Mouse (Mus musculus): ENCODE results near the gene Glt1d1. TPM values are rescaled to one million over a fixed set of nuclear protein-coding genes. Genes with fewer than 3 reads are reported as not detected.

Glt1d1 gene
- polyA plus RNA-seq (2012; rRNA removed): 13.8 and 16.0 TPM in 2 replicates

DNA sequence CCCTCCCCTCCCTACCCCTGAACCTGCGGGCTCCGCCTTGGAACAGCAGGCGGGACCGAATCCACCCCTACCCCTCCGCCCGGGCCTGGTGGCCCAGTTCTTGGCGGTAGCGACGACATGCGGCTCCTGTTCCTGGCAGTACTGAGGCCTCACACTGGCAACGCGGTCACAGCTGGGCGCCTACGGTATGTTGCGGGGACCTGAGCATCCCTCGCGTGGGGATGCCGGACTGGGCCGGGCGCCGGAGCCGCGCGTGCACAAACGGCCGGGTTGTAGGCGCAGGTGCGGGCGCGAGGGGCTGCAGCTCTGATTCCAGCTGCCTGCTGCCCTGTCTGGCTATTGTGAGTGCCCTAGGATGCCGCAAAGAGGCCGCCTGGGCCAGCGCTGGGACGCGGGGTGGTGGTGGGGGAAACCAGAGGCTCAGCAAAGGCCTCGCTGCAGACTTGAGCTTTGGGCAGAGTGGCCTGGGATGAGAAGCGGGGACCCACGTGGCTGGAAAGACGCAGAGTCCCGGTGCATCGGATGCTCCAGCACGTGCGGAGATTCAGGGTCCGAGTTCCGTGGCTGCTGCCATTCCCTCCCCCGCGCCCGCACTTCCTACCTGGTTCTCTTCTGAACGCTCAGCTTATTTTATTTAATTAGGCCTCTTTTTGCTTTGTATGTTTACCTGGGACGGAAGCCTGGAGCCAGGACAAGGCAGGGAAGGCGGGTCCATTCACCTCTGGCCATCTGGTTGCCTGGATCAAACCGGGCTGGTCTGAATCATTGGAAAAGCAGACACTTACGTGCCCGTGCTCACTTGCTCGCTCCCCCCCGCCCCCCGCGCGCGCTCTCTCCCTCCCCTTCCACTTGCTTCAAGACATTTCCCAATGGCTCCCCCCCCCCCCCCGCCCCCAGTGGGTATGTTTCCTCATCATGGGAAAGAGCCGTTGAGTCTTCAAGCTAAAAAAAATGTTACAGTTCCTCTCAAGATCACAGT, at the start of gene Glt1d1, which contains the start of gene Slc15a4:
Gene Glt1d1, plus strand, starts transcription at position 96 of the 979 bp plus-strand sequence.
Gene Slc15a4, minus strand, starts transcription at position 731 of the 979 bp plus-strand sequence.
- TF ChIP-seq POLR2A (IDR thresholded peaks at IDR 0.05; ENCODE audit: borderline replicate concordance, insufficient read depth, low read length) (peak; percentile 30; the same call in 1 of the 2 replicates), CTCF (IDR thresholded peaks at IDR 0.05; ENCODE audit: borderline replicate concordance, insufficient read depth, low read depth, low read length) (no peak)
- WGBS: under 1% methylated on average over 62 of the region's 62 CpGs
- Histone ChIP-seq H3K4me3 (replicated peaks; ENCODE audit: insufficient read depth, low read depth, low read length) (peak within 1 kb of the TSS; percentile 64), H3K4me1 (ENCODE audit: control insufficient read depth, insufficient read depth, low read length) (peaks cover 3% of the 10 kb centered on the region; the same call in 1 of the 2 replicates), H3K27ac (ENCODE audit: insufficient read depth, low read length) (peak within 1 kb of the TSS; percentile 9), H3K27me3 (ENCODE audit: control insufficient read depth, insufficient read depth, low read length) (no peaks in the 10 kb centered on the region)
- peak; percentile 71 to 72 for DNase-seq

DNA sequence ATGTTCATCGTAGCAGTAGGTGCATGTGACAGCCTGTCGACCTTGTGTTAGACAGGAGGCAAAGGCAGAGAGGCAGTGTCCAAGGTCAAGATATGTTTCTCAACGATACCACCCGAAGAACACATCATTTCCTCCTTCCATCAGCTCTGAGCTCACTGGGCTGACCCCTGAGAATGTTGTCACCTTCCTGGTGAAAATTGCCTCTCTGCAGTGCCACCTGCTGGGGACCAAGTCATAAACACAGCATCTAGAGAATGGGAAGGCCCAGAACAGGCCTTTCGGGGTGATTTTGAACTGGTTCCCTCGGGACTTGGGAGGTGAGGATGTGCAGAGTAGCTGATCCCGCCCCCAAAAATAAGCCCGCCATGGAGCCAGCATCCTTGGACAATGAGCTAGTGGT, 48.4 kb upstream of the Glt1d1 start:
- Histone ChIP-seq H3K27ac (ENCODE audit: insufficient read depth, low read length) (no peak overlapping the region), H3K4me3 (replicated peaks; ENCODE audit: insufficient read depth, low read depth, low read length) (no peak overlapping the region), H3K27me3 (ENCODE audit: control insufficient read depth, insufficient read depth, low read length) (no peaks in the 10 kb centered on the region), H3K4me1 (ENCODE audit: control insufficient read depth, insufficient read depth, low read length) (no peaks in the 10 kb centered on the region)
- no peak for TF ChIP-seq POLR2A (IDR thresholded peaks at IDR 0.05; ENCODE audit: borderline replicate concordance, insufficient read depth, low read length)
- TF ChIP-seq CTCF (IDR thresholded peaks at IDR 0.05; ENCODE audit: borderline replicate concordance, insufficient read depth, low read depth, low read length): peak; percentile 24; the same call in 1 of the 2 replicates
- peak in 1 of 2 experiments; percentile 22 for DNase-seq
- WGBS: 88% methylated on average over 8 of the region's 8 CpGs

- Histone ChIP-seq H3K27me3 (ENCODE audit: control insufficient read depth, insufficient read depth, low read length) (no peaks in the 10 kb centered on the region), H3K4me1 (ENCODE audit: control insufficient read depth, insufficient read depth, low read length) (no peaks in the 10 kb centered on the region), H3K4me3 (replicated peaks; ENCODE audit: insufficient read depth, low read depth, low read length) (no peak overlapping the region), H3K27ac (ENCODE audit: insufficient read depth, low read length) (no peak overlapping the region)
- WGBS: 53% methylated on average over 6 of the region's 6 CpGs
- TF ChIP-seq CTCF (IDR thresholded peaks at IDR 0.05; ENCODE audit: borderline replicate concordance, insufficient read depth, low read depth, low read length): no peak
- no peak for TF ChIP-seq POLR2A (IDR thresholded peaks at IDR 0.05; ENCODE audit: borderline replicate concordance, insufficient read depth, low read length)
- no peak for DNase-seq
Measured at GRCm38 (mm10) chr5:127587854-127588253, 44.2 kb upstream of the Glt1d1 start.

DNA sequence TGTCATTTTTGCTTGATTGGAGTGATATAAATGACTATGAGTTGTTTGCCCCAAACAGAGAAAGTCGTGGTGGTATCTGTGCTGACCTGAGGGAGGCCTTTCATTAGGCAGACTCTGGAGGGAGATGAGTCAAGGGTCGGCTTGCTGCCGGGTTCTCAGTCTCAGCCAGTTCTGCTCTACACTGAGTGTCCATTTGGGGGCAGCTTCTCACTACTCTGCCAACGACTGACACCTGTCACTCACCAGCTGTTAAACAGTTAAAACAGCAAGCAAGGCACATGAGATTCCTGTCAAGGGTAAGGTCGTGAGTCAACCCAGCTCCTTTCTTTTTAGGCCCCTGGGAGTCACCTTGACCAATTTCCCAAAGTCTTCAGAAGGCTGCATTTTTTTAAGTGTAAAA, 39.7 kb upstream of the Glt1d1 start:
- Histone ChIP-seq H3K4me1 (ENCODE audit: control insufficient read depth, insufficient read depth, low read length) (no peaks in the 10 kb centered on the region), H3K27me3 (ENCODE audit: control insufficient read depth, insufficient read depth, low read length) (no peaks in the 10 kb centered on the region), H3K27ac (ENCODE audit: insufficient read depth, low read length) (no peak overlapping the region), H3K4me3 (replicated peaks; ENCODE audit: insufficient read depth, low read depth, low read length) (no peak overlapping the region)
- WGBS: 50% methylated on average over 5 of the region's 5 CpGs
- no peak for DNase-seq
- TF ChIP-seq POLR2A (IDR thresholded peaks at IDR 0.05; ENCODE audit: borderline replicate concordance, insufficient read depth, low read length) (no peak), CTCF (IDR thresholded peaks at IDR 0.05; ENCODE audit: borderline replicate concordance, insufficient read depth, low read depth, low read length) (no peak)

- Histone ChIP-seq H3K4me1 (ENCODE audit: control insufficient read depth, insufficient read depth, low read length) (peaks cover 4% of the 10 kb centered on the region), H3K4me3 (replicated peaks; ENCODE audit: insufficient read depth, low read depth, low read length) (no peak overlapping the region), H3K27ac (ENCODE audit: insufficient read depth, low read length) (no peak overlapping the region), H3K27me3 (ENCODE audit: control insufficient read depth, insufficient read depth, low read length) (no peaks in the 10 kb centered on the region)
- no peak for DNase-seq
- WGBS: 74% methylated on average over 6 of the region's 6 CpGs
- TF ChIP-seq CTCF (IDR thresholded peaks at IDR 0.05; ENCODE audit: borderline replicate concordance, insufficient read depth, low read depth, low read length) (peak; percentile 45), POLR2A (IDR thresholded peaks at IDR 0.05; ENCODE audit: borderline replicate concordance, insufficient read depth, low read length) (no peak)
Measured at GRCm38 (mm10) chr5:127592854-127593253, 39.2 kb upstream of the Glt1d1 start.

DNA sequence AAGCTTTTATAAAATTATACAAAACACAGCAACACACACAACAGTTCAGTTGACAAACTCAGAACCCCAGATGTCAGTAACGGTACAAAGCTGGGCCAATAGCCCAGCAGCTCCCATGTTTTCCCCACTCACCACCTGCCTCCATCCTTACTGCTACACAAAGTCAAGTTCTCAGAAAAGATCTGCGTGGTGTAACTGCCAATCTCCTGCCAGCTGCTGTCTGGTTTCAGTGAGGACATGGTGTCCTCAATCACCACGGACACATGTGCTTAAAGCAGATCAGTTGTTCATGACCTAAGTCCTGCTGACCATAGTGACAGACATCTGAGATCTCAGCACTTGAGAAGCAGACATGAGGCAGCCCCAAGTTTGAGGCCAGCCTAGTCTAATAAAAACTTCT, 36.4 kb upstream of the Glt1d1 start:
- DNase-seq: no peak
- peaks cover 14% of the 10 kb centered on the region for H3K4me1 ChIP-seq (ENCODE audit: control insufficient read depth, insufficient read depth, low read length)
- no peaks in the 10 kb centered on the region for H3K27me3 ChIP-seq (ENCODE audit: control insufficient read depth, insufficient read depth, low read length)
- 53% methylated on average over 3 of the region's 3 CpGs for WGBS
- H3K27ac ChIP-seq (ENCODE audit: insufficient read depth, low read length): no peak overlapping the region
- H3K4me3 ChIP-seq (replicated peaks; ENCODE audit: insufficient read depth, low read depth, low read length): no peak overlapping the region
- no peak for TF ChIP-seq CTCF (IDR thresholded peaks at IDR 0.05; ENCODE audit: borderline replicate concordance, insufficient read depth, low read depth, low read length)
- no peak for TF ChIP-seq POLR2A (IDR thresholded peaks at IDR 0.05; ENCODE audit: borderline replicate concordance, insufficient read depth, low read length)

GRCm38 (mm10) chr5:127596862-127597261, 35.2 kb upstream of the Glt1d1 start:
- no peak for TF ChIP-seq POLR2A (IDR thresholded peaks at IDR 0.05; ENCODE audit: borderline replicate concordance, insufficient read depth, low read length)
- TF ChIP-seq CTCF (IDR thresholded peaks at IDR 0.05; ENCODE audit: borderline replicate concordance, insufficient read depth, low read depth, low read length): no peak
- WGBS: 77% methylated on average over 7 of the region's 7 CpGs
- Histone ChIP-seq H3K4me3 (replicated peaks; ENCODE audit: insufficient read depth, low read depth, low read length) (no peak overlapping the region), H3K27ac (ENCODE audit: insufficient read depth, low read length) (no peak overlapping the region; the same call in 1 of the 2 replicates), H3K27me3 (ENCODE audit: control insufficient read depth, insufficient read depth, low read length) (no peaks in the 10 kb centered on the region), H3K4me1 (ENCODE audit: control insufficient read depth, insufficient read depth, low read length) (peaks cover 14% of the 10 kb centered on the region)
- DNase-seq: no peak
